Mouse (Mus musculus): ENCODE measurements around the gene Dido1. TPM values are rescaled to one million over a fixed set of nuclear protein-coding genes. Genes with fewer than 3 reads are reported as not detected.
A peak's percentile ranks its signal among the peaks of the same experiment; 100 is the strongest.

Dido1 gene
- polyA plus RNA-seq, 1 experiment from 2014 or later: 23.6 TPM

- no peak for ATAC-seq (ENCODE audit: insufficient number of reproducible peaks, low FRiP score)
- H3K4me2 ChIP-seq: no peak overlapping the region
- no peaks in the 10 kb centered on the region for H3K9me3 ChIP-seq (replicated peaks)
- H3K4me3 ChIP-seq: no peak overlapping the region
- 26% methylated on average over 3 of the region's 3 CpGs for WGBS
- H3K4me1 ChIP-seq (replicated peaks): no peaks in the 10 kb centered on the region
- H3K36me3 ChIP-seq: no peaks in the 10 kb centered on the region
- H3K27me3 ChIP-seq (replicated peaks): peaks cover 12% of the 10 kb centered on the region
- H3K27ac ChIP-seq (ENCODE audit: poor library complexity, severe bottlenecking): no peak overlapping the region
- H3K9ac ChIP-seq: no peak overlapping the region
Measured at GRCm38 (mm10) chr2:180740349-180740748, 30.6 kb upstream of the Dido1 start.

- WGBS: 73% methylated on average over 2 of the region's 2 CpGs
- Histone ChIP-seq H3K27ac (ENCODE audit: poor library complexity, severe bottlenecking) (no peak overlapping the region), H3K27me3 (replicated peaks) (peaks cover 20% of the 10 kb centered on the region)
Measured at GRCm38 (mm10) chr2:180737984-180738383, 28.2 kb upstream of the Dido1 start.

GRCm38 (mm10) chr2:180735232-180735631 is 25.4 kb upstream of the Dido1 start:
- H3K27ac ChIP-seq (ENCODE audit: poor library complexity, severe bottlenecking): no peak overlapping the region
- peaks cover 4% of the 10 kb centered on the region; the same call in 1 of the 2 replicates for H3K4me1 ChIP-seq (replicated peaks)
- WGBS: 63% methylated on average over 7 of the region's 7 CpGs
- no peak overlapping the region for H3K4me2 ChIP-seq
- no peak overlapping the region for H3K9ac ChIP-seq
- ATAC-seq (ENCODE audit: insufficient number of reproducible peaks, low FRiP score): no peak
- H3K9me3 ChIP-seq (replicated peaks): no peaks in the 10 kb centered on the region
- no peaks in the 10 kb centered on the region for H3K36me3 ChIP-seq
- H3K4me3 ChIP-seq: no peak overlapping the region
- H3K27me3 ChIP-seq (replicated peaks): peaks cover 22% of the 10 kb centered on the region

More at GRCm38 (mm10) chr2:180737984-180738383, 28.2 kb upstream of the Dido1 start:
- Histone ChIP-seq H3K4me3 (no peak overlapping the region), H3K4me1 (replicated peaks) (no peaks in the 10 kb centered on the region), H3K36me3 (no peaks in the 10 kb centered on the region), H3K9ac (no peak overlapping the region), H3K9me3 (replicated peaks) (no peaks in the 10 kb centered on the region), H3K4me2 (no peak overlapping the region)
- no peak for ATAC-seq (ENCODE audit: insufficient number of reproducible peaks, low FRiP score)

- no peak for ATAC-seq (ENCODE audit: insufficient number of reproducible peaks, low FRiP score)
- Histone ChIP-seq H3K9me3 (replicated peaks) (no peaks in the 10 kb centered on the region), H3K9ac (no peak overlapping the region), H3K4me1 (replicated peaks) (peaks cover 4% of the 10 kb centered on the region; the same call in 1 of the 2 replicates), H3K27ac (ENCODE audit: poor library complexity, severe bottlenecking) (no peak overlapping the region), H3K4me3 (no peak overlapping the region), H3K36me3 (no peaks in the 10 kb centered on the region), H3K27me3 (replicated peaks) (0 out of 2 replicates have a peak, but pooled peaks cover 13% of the 10 kb centered on the region), H3K4me2 (no peak overlapping the region)
- WGBS: 62% methylated on average over 6 of the region's 6 CpGs
Measured at GRCm38 (mm10) chr2:180731984-180732383, 22.2 kb upstream of the Dido1 start.

GRCm38 (mm10) chr2:180731036-180731435 is 21.2 kb upstream of the Dido1 start:
- Histone ChIP-seq H3K27ac (ENCODE audit: poor library complexity, severe bottlenecking) (no peak overlapping the region), H3K9me3 (replicated peaks) (no peaks in the 10 kb centered on the region), H3K27me3 (replicated peaks) (0 out of 2 replicates have a peak, but pooled peaks cover 13% of the 10 kb centered on the region), H3K4me3 (no peak overlapping the region), H3K4me2 (no peak overlapping the region), H3K9ac (no peak overlapping the region), H3K4me1 (replicated peaks) (peaks cover 5% of the 10 kb centered on the region; the same call in 1 of the 2 replicates), H3K36me3 (no peaks in the 10 kb centered on the region)
- WGBS: 52% methylated on average over 3 of the region's 3 CpGs
- no peak for ATAC-seq (ENCODE audit: insufficient number of reproducible peaks, low FRiP score)

- Histone ChIP-seq H3K27me3 (replicated peaks) (0 out of 2 replicates have a peak, but pooled peaks cover 2% of the 10 kb centered on the region), H3K36me3 (peaks cover 13% of the 10 kb centered on the region), H3K27ac (ENCODE audit: poor library complexity, severe bottlenecking) (no peak overlapping the region), H3K4me2 (no peak overlapping the region), H3K4me1 (replicated peaks) (peaks cover 22% of the 10 kb centered on the region), H3K9me3 (replicated peaks) (no peaks in the 10 kb centered on the region), H3K4me3 (no peak overlapping the region), H3K9ac (no peak overlapping the region)
- ATAC-seq (ENCODE audit: insufficient number of reproducible peaks, low FRiP score): no peak
- whole genome bisulfite sequencing: 57% methylated on average over 4 of the region's 4 CpGs
Measured at GRCm38 (mm10) chr2:180727613-180728021, 17.8 kb upstream of the Dido1 start.

- H3K9me3 ChIP-seq (replicated peaks): no peaks in the 10 kb centered on the region
- 0 out of 2 replicates have a peak, but pooled peaks cover 2% of the 10 kb centered on the region for H3K27me3 ChIP-seq (replicated peaks)
- 65% methylated on average over 6 of the region's 6 CpGs for WGBS
- peaks cover 21% of the 10 kb centered on the region for H3K36me3 ChIP-seq
- no peak overlapping the region for H3K27ac ChIP-seq (ENCODE audit: poor library complexity, severe bottlenecking)
- H3K9ac ChIP-seq: no peak overlapping the region
- H3K4me2 ChIP-seq: no peak overlapping the region
- no peak for ATAC-seq (ENCODE audit: insufficient number of reproducible peaks, low FRiP score)
- peaks cover 22% of the 10 kb centered on the region for H3K4me1 ChIP-seq (replicated peaks)
- H3K4me3 ChIP-seq: no peak overlapping the region
Measured at GRCm38 (mm10) chr2:180726658-180727442, 17.1 kb upstream of the Dido1 start.

GRCm38 (mm10) chr2:180725856-180726629 is 16.2 kb upstream of the Dido1 start:
- H3K4me1 ChIP-seq (replicated peaks): peaks cover 18% of the 10 kb centered on the region
- H3K9me3 ChIP-seq (replicated peaks): no peaks in the 10 kb centered on the region
- H3K4me3 ChIP-seq: no peak overlapping the region
- peak overlapping the region; percentile 70; the same call in 1 of the 2 replicates for H3K4me2 ChIP-seq
- H3K27me3 ChIP-seq (replicated peaks): no peaks in the 10 kb centered on the region
- 22% methylated on average over 8 of the region's 8 CpGs for WGBS
- ATAC-seq (ENCODE audit: insufficient number of reproducible peaks, low FRiP score): no peak
- no peak overlapping the region for H3K9ac ChIP-seq
- peaks cover 29% of the 10 kb centered on the region for H3K36me3 ChIP-seq
- no peak overlapping the region for H3K27ac ChIP-seq (ENCODE audit: poor library complexity, severe bottlenecking)

- Histone ChIP-seq H3K4me1 (replicated peaks) (peaks cover 17% of the 10 kb centered on the region), H3K27ac (ENCODE audit: poor library complexity, severe bottlenecking) (no peak overlapping the region), H3K27me3 (replicated peaks) (no peaks in the 10 kb centered on the region), H3K36me3 (peaks cover 35% of the 10 kb centered on the region), H3K4me3 (peak overlapping the region; percentile 29), H3K9me3 (replicated peaks) (no peaks in the 10 kb centered on the region), H3K9ac (peak overlapping the region; percentile 53), H3K4me2 (peak overlapping the region; percentile 70)
- no peak for ATAC-seq (ENCODE audit: insufficient number of reproducible peaks, low FRiP score)
- WGBS: 6% methylated on average over 6 of the region's 6 CpGs
Measured at GRCm38 (mm10) chr2:180725414-180725778, 15.6 kb upstream of the Dido1 start.

- Histone ChIP-seq H3K4me2 (peak within 1 kb of the TSS; percentile 70), H3K27ac (ENCODE audit: poor library complexity, severe bottlenecking) (no peak within 1 kb of the TSS), H3K4me1 (replicated peaks) (peaks cover 17% of the 10 kb centered on the region), H3K4me3 (peak within 1 kb of the TSS; percentile 29), H3K36me3 (peaks cover 40% of the 10 kb centered on the region), H3K9me3 (replicated peaks) (no peaks in the 10 kb centered on the region), H3K27me3 (replicated peaks) (no peaks in the 10 kb centered on the region), H3K9ac (peak within 1 kb of the TSS; percentile 53)
- ATAC-seq (ENCODE audit: insufficient number of reproducible peaks, low FRiP score): peak; percentile 51; the same call in 1 of the 2 replicates
- WGBS: 5% methylated on average over 18 of the region's 18 CpGs
Measured at GRCm38 (mm10) chr2:180724585-180725413, 15.0 kb upstream of the Dido1 start, which contains the start of gene Slc17a9. Gene Slc17a9, plus strand, starts transcription at chr2:180725263.
